Mouse (Mus musculus): ENCODE data around the gene Slc25a24.

Gene Slc25a24

GRCm38 (mm10) chr3:109171070-109171778 lies 48.3 kb downstream of the Slc25a24 start:
- DNase-seq (ENCODE audit: low spot score) = peak; percentile 7

DNA sequence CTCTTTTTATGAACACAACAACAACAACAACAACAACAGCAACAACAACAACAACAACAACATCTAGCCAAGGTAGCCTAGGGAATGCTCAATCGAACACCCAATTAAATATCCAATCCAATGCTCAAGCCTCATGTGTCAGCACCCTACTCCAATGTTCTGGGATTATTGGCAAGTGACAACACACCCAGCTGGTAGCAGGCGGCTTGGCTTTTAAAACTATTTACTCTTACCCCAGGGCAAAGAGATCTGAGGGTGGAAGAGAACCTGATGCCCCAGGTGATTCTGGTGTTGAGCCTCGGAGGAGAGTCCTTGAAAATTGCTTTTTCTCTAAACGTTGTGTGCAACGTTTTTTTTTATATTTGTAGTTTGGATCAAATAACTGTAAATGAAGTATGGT lies 51.4 kb downstream of the Slc25a24 start:
- DNase-seq (ENCODE audit: low spot score) = no peak

DNA sequence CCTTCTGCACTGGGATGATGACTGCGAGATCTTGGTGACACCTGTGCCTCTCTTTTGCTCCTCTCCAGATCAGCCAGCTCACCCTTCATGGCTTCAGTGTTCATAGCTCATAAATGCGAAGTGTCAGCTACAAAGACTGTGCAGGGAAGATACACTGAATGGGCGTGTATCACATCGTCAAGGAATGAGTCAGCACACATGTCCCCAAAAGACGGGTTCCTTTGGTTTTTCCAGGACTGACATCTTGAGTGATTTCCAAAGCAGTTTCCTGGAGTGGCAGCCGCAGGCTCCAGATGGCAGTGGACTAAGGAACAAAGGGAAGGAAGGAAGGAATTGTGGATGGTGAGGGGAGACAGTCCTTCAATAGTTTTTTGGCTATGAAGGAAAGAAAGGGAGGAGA lies 55.8 kb downstream of the Slc25a24 start:
- no peak for DNase-seq (ENCODE audit: low spot score)

DNA sequence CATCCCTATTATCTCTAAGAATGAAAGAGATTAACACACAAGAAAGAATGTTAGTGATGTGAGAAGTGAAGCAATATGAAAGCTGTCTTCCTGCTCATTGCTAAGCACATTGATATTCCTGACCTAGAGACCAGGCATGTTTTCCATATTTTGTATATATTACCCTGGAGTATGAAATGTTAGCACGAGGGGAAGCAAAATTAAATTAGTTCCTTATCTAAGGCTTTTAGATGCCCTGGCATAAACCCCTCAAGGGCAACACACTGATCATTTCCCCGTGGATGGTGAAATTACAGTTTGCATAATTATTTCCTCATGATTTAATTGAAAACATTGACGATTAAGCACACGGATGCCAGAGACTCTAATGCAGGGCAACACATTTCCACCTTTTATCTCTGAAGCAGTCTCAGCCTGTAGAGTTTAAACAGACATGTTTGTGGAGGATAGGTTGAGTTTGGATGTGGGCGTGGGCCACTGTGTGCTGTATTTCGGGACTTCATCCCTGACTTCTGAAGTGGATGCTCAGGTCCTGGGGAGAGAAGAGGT lies 56.7 kb downstream of the Slc25a24 start:
- no peak for DNase-seq (ENCODE audit: low spot score)

DNA sequence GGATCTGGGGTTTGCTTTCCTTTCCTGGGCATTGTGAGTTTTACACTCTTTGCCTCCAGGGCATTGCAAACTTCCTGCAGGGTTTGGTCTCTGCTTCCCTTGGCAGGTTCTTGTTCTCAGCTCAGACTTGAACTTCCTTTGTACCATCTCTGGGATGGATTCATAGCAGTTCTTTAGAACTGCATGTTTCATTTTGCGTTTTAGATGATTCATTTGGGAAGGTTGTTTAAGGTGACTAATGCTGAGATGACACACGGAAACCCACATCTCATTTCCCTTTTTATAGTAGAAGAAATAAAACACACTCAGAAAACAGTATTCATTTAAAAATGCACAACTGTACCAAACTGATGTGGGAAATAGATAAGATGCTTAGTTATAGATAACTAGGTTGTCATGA lies 73.2 kb downstream of the Slc25a24 start:
- no peak for DNase-seq (ENCODE audit: low spot score)

- no peak for DNase-seq (ENCODE audit: low spot score)
Observed at GRCm38 (mm10) chr3:109199280-109199679, 76.3 kb downstream of the Slc25a24 start.

- DNase-seq (ENCODE audit: low spot score) = no peak
Observed at GRCm38 (mm10) chr3:109212322-109212721, 89.4 kb downstream of the Slc25a24 start.

DNA sequence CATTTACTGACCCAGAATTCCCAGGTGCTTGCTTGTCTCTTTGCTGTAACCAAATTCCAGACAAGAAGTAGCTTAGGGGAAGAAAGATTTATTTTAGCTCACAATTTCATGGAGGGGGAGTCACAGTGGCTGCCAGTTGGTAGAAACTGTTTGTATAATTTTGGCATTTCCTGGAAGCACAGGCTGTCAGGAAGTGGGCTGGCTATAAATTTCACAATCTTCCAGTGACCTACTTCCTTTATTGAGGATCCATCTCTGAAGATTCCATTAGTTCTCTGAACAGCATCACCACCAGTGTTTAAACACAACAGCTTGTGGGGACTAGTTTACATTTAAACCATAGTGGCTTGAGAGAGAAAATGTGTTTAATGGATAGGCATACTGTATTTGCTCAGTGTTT lies 93.4 kb downstream of the Slc25a24 start:
- DNase-seq (ENCODE audit: low spot score) = no peak

Data from yolk sac, embryonic 10.5 days (tissue).